Mouse (Mus musculus) 416B (cell line): ENCODE results near the gene Ptprf.

Experiments used
- DNase-seq: peaks from one replicate; pipeline ENCODE4 v3.0.0; 2011; ENCODE audit warnings: low read depth

Ptprf gene

GRCm38 (mm10) chr4:118206918-118207640, 84.1 kb downstream of the Ptprf start:
- no peak for DNase-seq

GRCm38 (mm10) chr4:118205906-118206305, 85.3 kb downstream of the Ptprf start:
- no peak for DNase-seq

GRCm38 (mm10) chr4:118199093-118199492, 92.1 kb downstream of the Ptprf start:
- DNase-seq, result no peak

GRCm38 (mm10) chr4:118198606-118199005, 92.6 kb downstream of the Ptprf start:
- no peak for DNase-seq

- DNase-seq, result no peak
These were observed 95.0 kb downstream of the Ptprf start for GRCm38 (mm10) chr4:118196185-118196584.

- peak; percentile 29 for DNase-seq
These were observed 110.7 kb downstream of the Ptprf start for GRCm38 (mm10) chr4:118180301-118181080.

- peak; percentile 99 for DNase-seq
These were observed 111.5 kb downstream of the Ptprf start, which contains the start of gene Kdm4a for GRCm38 (mm10) chr4:118179467-118180300. Gene Kdm4a, minus strand, starts transcription at chr4:118180043.

GRCm38 (mm10) chr4:118178952-118179466, 112.2 kb downstream of the Ptprf start:
- DNase-seq, result peak; percentile 42

- DNase-seq, result no peak
These were observed 118.7 kb downstream of the Ptprf start for GRCm38 (mm10) chr4:118172461-118172860.

GRCm38 (mm10) chr4:118171006-118171405, 120.2 kb downstream of the Ptprf start:
- DNase-seq, result peak; percentile 48

GRCm38 (mm10) chr4:118162123-118162522, 129.1 kb downstream of the Ptprf start:
- no peak for DNase-seq
